Mouse (Mus musculus) kidney, adult 18-20 months (tissue): ENCODE measurements around the gene Dock9.

Source experiments
- DNase-seq: peaks from one replicate; pipeline ENCODE4 v3.0.0; 2021

Dock9 gene

DNA sequence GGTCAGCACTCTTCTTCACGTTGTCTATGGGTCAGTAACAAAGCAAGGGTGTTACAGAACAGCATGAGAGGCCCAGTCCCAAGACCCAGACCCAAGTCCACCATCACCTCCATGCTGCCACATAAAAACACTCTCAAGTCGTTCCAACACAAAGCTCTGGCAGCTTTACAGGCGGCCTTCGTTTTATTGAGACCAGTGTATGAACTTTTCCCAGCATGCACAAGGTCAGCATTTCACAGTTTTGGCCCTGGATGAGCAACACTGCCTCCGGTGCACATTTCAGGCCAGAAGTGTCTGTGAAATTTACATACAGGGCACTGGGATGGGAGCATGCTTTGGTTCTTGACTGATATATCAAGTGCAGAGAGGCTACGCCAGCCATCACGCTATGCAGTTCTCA is 6.5 kb downstream of the Dock9 start:
- DNase-seq: no peak

GRCm38 (mm10) chr14:121789273-121789672 is 8.4 kb downstream of the Dock9 start:
- DNase-seq: no peak

- DNase-seq: no peak
These were observed 9.2 kb downstream of the Dock9 start for GRCm38 (mm10) chr14:121788451-121788850.

DNA sequence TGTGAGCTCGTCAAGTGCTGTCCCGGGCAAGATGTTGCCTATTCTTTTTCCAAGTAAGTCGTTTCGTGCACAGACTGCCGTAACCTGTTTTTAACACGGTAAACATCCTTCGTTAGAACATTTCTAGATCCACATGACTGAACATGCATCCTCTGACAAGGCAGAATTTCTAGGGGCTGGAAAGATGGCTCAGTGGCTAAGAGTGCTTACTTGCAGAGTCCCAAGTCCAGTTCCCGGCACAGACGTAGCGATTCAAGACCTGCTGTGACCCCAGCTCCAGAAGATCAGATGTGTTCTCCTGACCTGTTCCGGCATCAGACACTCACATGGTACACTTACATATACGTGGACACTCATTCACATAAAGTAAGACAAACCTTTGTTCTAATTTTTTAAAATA is 10.2 kb downstream of the Dock9 start:
- peak; percentile 49 for DNase-seq

DNA sequence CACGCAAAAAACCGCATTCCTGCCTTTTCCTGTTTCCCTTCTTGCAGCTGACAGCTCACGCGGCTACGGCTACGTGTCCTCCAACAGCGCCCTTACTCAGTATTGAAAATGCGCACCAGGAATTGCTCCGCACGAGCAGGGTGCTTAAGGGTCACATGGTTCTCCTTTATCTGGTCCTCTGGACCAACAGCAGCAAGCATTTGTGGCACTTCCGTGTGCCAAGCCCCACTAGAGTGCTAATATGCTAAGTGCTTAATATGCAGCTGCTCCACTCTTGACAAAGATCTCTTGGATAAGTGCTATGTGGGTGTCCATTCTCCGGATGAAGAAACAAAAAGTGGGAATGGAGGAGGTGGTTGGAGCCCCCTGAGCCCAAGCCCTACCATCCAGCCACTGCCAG is 10.7 kb downstream of the Dock9 start:
- DNase-seq: no peak

- no peak for DNase-seq
These were observed 12.2 kb downstream of the Dock9 start for GRCm38 (mm10) chr14:121785394-121785793.

GRCm38 (mm10) chr14:121780942-121781531 is 16.6 kb downstream of the Dock9 start:
- peak; percentile 40 for DNase-seq

DNA sequence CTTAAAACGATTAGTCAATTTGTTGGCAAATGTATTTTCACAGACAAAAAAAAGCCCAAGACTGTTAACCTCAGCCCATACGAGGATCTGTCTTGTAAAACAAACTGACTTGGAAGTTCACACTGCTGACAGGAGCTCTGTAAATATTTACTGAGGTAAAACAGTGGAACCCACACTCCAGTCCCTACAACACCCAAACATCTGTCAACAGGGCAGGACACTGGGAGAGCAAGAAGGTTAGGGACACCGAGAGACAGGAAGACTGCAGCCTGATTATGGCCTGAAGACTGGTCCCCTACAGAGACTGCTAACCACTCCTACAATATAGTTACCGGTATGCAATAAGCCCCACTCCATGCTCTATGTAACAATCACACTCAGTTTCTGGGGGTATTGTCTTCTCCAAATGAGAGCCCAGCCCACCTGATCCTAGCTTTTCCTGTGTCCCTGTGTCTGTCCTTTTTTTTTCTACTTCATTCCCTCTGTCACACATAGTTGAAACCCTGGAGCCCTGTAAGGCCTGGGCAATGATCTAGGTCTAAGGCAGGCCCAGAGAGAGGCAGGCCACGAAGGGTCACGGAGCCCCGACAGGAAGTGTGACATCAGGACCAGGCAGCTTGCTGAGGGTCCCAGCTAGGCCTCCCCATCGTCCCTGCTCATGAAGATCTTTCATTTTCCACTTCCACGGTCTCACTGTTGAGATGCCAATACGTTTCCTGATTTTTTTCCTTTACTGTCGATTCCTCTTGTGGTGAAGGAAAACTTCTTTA is 17.3 kb downstream of the Dock9 start:
- no peak for DNase-seq

- DNase-seq: no peak
These were observed 18.0 kb downstream of the Dock9 start for GRCm38 (mm10) chr14:121779620-121780019.

DNA sequence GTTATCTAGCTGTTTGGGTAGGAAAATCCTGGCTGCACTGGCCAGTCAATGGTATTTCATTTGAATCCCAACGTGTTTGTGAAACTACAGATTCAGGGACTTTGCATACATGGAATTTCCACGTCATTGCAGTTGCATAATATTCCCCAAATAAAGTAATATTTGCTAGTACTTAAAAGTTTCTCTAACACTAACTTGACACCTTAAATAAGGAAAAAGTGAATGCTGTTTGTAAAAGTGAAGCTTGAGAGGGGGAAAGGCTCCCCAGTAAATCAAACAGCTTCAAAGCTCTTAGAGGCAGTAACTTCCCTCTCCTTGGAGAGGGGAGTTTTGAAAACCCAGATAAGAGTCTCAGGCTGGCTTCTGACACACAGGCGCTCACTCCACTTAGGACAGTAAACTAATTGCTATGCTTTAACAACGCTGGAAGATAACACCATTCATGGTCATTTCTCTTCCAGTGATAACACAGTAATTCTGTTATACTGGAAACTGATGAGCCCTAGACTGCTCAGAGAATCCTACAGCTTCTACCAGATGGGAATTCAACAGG is 20.3 kb downstream of the Dock9 start:
- no peak for DNase-seq

DNA sequence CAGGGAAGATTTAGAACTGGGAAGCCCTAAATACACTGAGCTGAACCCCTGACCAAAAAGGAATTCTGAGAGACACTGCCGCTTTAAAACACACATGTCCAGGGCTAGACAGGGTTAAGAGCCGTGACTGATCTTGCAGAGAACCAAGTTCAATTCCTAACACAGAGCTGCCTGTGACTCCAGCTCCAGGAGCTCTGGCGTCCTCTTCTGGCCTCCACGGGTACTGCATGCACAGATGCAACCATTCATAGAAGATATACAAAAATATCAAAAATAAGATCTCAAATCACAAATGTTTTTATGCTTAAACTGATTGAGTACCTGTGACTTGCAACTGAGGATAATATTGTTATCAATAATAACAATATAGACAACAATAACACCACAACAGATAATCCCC is 20.9 kb downstream of the Dock9 start:
- no peak for DNase-seq

GRCm38 (mm10) chr14:121762021-121762452 is 35.6 kb downstream of the Dock9 start:
- no peak for DNase-seq

- no peak for DNase-seq
These were observed 37.2 kb downstream of the Dock9 start for GRCm38 (mm10) chr14:121760403-121760802.

DNA sequence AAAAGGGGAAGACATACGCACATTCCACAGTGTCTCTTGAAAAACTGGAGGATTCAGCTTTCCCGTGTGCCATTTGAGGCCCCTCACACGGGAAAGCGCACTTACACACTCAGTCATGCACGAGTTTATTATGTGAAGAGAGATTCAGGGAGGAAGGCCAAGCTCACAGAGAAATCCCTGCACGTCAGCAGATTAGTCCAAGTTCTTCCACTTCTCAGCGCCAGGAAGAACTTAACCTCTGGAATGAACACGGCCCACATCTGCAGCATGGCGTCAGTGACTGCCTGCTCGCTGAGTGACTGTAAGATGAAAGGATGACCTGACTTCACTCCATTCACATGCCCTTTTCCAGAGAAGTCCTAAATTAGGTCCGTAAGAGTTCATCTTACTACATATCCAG is 43.5 kb downstream of the Dock9 start:
- peak; percentile 44 for DNase-seq

- no peak for DNase-seq
These were observed 44.8 kb downstream of the Dock9 start for GRCm38 (mm10) chr14:121752686-121753426.

DNA sequence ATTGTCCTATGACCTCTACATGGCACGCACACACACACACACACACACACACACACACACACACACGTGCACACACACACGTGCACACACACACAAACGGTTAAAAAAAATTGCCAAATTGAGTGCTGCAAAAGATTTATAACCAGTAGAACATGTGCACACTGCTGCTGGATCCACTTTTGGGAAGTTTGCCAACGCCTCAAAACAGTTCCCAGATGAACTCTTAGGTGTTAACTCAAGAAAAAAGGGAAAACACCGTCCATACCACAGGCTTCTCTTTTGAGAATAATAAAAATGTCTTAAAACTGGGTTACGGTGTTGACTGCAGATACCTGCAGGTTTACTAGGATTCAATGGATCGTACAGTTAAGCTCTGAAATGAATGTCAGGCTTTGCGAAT is 48.0 kb downstream of the Dock9 start:
- DNase-seq: no peak

- DNase-seq: no peak
These were observed 48.6 kb downstream of the Dock9 start for GRCm38 (mm10) chr14:121749084-121749483.

GRCm38 (mm10) chr14:121747360-121747759 is 50.3 kb downstream of the Dock9 start:
- DNase-seq: no peak

- no peak for DNase-seq
These were observed 53.7 kb downstream of the Dock9 start for GRCm38 (mm10) chr14:121743787-121744417.

DNA sequence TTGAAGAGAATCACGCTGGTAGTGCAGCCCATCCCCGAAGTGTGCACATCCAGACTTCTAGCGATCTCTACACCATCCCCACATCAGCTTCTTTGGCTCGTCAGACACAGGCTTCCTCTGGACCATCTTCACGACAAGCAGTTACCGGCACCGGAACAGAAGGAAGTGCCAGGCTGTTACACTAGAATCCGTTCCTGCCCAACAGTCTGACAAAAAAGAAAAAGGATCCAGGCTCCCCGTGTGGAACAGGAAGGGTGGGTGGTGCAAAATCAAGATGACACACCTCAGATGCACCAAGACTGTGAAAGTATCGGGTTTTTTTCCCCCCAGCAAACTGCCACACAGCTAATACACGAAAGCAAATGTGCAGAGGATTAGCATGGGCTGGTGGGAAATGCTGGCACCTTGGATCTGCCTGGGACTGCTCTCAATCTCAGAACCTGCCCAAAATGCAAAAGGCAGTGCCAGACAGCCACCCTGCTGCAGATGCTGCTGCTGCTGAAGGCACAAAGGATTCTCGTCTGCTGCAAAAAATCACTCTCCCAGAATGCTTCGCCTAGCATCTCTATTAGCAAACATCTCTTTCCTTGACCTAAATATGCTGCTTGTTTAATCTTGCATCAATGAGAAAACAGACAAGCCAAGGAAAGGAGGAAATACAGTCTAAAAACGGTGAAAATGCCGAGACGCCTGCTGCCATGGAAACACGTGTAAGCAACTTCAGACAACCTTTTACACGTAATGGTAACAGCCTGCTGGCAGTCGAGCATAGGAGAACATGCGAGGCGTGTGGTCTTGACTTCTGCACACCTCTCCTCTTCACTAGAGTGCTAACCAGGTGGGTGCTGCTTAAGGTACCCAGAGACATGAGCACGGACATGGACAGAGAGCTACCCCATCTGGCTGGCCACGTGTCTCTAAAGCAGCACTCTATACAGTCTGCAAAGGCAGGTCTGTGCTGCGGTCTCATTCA is 58.9 kb downstream of the Dock9 start:
- DNase-seq: no peak

- DNase-seq: no peak
These were observed 60.4 kb downstream of the Dock9 start for GRCm38 (mm10) chr14:121737277-121737676.

DNA sequence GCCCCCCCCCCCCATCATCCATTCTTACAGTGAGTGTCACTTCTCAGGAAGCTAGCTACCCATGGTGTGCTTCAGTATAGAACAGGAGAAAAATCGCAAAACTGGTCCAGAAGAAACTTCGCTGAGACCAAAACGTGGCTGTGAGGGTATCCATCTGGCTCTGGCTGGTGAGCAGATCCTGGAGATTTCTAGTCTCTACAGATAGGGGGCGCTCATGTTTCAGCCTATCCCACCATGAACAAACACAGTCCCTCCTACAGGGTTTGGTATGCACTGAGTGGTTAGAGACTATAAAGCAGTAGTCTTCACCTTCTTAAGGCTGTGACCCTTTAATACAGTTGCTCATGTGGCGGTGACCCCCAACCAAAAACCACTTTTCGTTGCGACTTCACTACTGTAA is 62.0 kb downstream of the Dock9 start:
- no peak for DNase-seq
